Mouse (Mus musculus) embryo, embryonic 9.5 days (tissue): ENCODE data around the gene Tex261.
A peak's percentile ranks its signal among the peaks of the same experiment; 100 is the strongest.

Source experiments
- DNase-seq: peaks from one replicate; pipeline ENCODE4 v3.0.0-alpha.2; 2017; ENCODE audit errors: extremely low spot score

Gene Tex261

GRCm38 (mm10) chr6:83762344-83762743 lies 13.3 kb downstream of the Tex261 start, which contains the start of gene Ankrd53:
Ankrd53 (plus strand) TSS chr6:83762644.
- no peak for DNase-seq

- no peak for DNase-seq
These were observed 19.6 kb downstream of the Tex261 start for GRCm38 (mm10) chr6:83756051-83756450.

GRCm38 (mm10) chr6:83750171-83750684 lies 25.4 kb downstream of the Tex261 start:
- DNase-seq: peak; percentile 78

- no peak for DNase-seq
These were observed 26.3 kb downstream of the Tex261 start for GRCm38 (mm10) chr6:83749286-83749685.

GRCm38 (mm10) chr6:83745466-83745865 lies 30.1 kb downstream of the Tex261 start:
- DNase-seq: no peak

GRCm38 (mm10) chr6:83744557-83744956 lies 31.1 kb downstream of the Tex261 start:
- DNase-seq: no peak

GRCm38 (mm10) chr6:83744126-83744525 lies 31.5 kb downstream of the Tex261 start:
- DNase-seq: no peak

- no peak for DNase-seq
These were observed 32.4 kb downstream of the Tex261 start for GRCm38 (mm10) chr6:83743212-83743611.

GRCm38 (mm10) chr6:83742761-83743160 lies 32.9 kb downstream of the Tex261 start, which contains the start of gene Atp6v1b1:
Atp6v1b1 (plus strand) TSS chr6:83742990.
- DNase-seq: no peak

- no peak for DNase-seq
These were observed 37.0 kb downstream of the Tex261 start for GRCm38 (mm10) chr6:83738596-83738995.

- DNase-seq: no peak
These were observed 38.3 kb downstream of the Tex261 start for GRCm38 (mm10) chr6:83737311-83737710.

- DNase-seq: peak; percentile 60
These were observed 44.5 kb downstream of the Tex261 start for GRCm38 (mm10) chr6:83731128-83731527.

- no peak for DNase-seq
These were observed 46.2 kb downstream of the Tex261 start for GRCm38 (mm10) chr6:83729350-83729970.

- DNase-seq: no peak
These were observed 47.1 kb downstream of the Tex261 start for GRCm38 (mm10) chr6:83728488-83728887.

- DNase-seq: no peak
These were observed 48.4 kb downstream of the Tex261 start for GRCm38 (mm10) chr6:83727178-83727577.

- no peak for DNase-seq
These were observed 53.1 kb downstream of the Tex261 start for GRCm38 (mm10) chr6:83722526-83722925.
